Mouse (Mus musculus) adipose tissue, adult 10 weeks (tissue): ENCODE results near the gene Slc20a1. TPM values are rescaled to one million over a fixed set of nuclear protein-coding genes. Genes with fewer than 3 reads are reported as not detected.

Experiments
- polyA plus RNA-seq: library from polyadenylated mRNA; stranded (reverse); fragments of 350-450 nt; fragmentation: Illumina TruSeq; extraction: RNeasy Lipid Tissue Mini Kit (QIAGEN cat#74804); gene quantifications from one replicate; pipeline ENCODE4 v1.2.3, GENCODE M21; 2014; ENCODE audit warnings: low read depth, low replicate concordance

Slc20a1 gene
- polyA plus RNA-seq: 22.2 TPM

DNA sequence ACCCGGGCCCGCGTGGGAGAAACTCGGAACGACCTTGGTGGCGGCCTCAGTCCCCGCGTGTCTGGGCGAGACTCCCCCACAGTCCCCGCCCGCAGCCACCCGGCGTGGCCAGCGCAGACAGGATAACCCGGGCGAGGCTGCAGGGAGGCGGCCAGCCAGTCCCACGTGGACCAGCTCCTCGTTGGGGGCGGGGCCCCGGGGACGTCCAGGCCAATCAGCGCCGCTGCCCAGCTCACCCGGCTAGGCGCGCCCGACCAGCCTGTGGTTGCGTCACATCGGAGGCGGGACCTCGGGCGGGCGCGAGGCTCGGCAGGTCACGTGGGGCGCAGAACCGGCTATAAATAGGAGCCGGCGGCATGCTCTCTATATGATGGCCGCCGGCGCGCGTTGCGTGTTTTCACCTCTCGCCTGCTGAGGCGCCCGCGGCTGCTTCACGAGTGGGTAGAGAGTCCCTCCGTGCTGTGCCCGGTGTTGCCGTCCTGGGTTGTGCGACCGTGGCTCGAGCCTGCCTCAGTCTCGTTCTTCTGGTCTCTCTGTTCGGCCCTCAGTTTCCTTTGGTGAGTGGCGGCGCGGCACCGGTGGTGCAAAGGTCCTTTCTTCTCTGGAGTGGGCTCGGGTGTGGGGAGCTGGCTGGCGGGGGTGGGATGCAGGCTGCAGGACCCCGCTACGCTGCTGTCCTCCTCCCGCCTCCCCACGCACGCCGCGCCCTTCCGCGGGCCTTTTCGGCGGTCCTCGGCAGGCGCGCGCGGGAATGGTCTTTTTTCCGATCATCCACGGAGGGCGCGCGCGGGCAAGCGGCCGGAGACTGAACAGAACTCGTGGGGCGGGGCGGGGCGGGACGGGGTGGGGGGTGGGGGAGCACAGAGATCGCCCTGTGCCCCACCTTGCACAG is at the start of gene Slc20a1:
Gene Slc20a1, plus strand, starts transcription at position 329 of the 892 bp plus-strand sequence.

Other genes with a start within 250 kb of the Slc20a1 start
- 7.8 TPM for gene Zc3h6, start 231.4 kb upstream of the Slc20a1 start, polyA plus RNA-seq
- gene Gm10762, start 231.0 kb upstream of the Slc20a1 start, polyA plus RNA-seq: 4.9 TPM
- 0.22 TPM for gene Vinac1, start 150.6 kb upstream of the Slc20a1 start, polyA plus RNA-seq
- gene Ttl, start 132.8 kb upstream of the Slc20a1 start, polyA plus RNA-seq: 7.2 TPM
- 11.9 TPM for gene Polr1b, start 97.8 kb upstream of the Slc20a1 start, polyA plus RNA-seq
- 20.7 TPM for gene Chchd5, start 69.1 kb upstream of the Slc20a1 start, polyA plus RNA-seq
- gene Ckap2l, start 98.4 kb downstream of the Slc20a1 start, polyA plus RNA-seq: 2.0 TPM
- not detected for gene Il1a, start 111.2 kb downstream of the Slc20a1 start, polyA plus RNA-seq
- 1.6 TPM for gene Il1b, start 172.4 kb downstream of the Slc20a1 start, polyA plus RNA-seq